Mouse (Mus musculus) liver, embryonic 14.5 days (tissue): Measurements from ENCODE around the gene Ppm1e. TPM values are rescaled to one million over a fixed set of nuclear protein-coding genes. Genes with fewer than 3 reads are reported as not detected.

Source experiments
- ATAC-seq: fragments of 200-750 bp; cut with Nextera tagmentation; 2 replicates; pipeline ENCODE4 v1.8.0; 2017; ENCODE audit warnings: moderate number of reproducible peaks, mild to moderate bottlenecking, moderate library complexity; ENCODE audit not compliant: insufficient read depth
- DNase-seq, 3 experiments: peaks; one replicate each; pipeline ENCODE4 v3.0.0-alpha.2; 2012 to 2013; ENCODE audit warnings: low read depth in 3 of 3, low spot score in 3 of 3
- H3K27ac ChIP-seq: fragments of 300-500 bp; sonication (generic); 2 replicates; pipeline ENCODE4 v1.5.1; 2014; ENCODE audit warnings: moderate library complexity, mild to moderate bottlenecking, control low read depth, inconsistent platforms
- H3K27me3 ChIP-seq: fragments of 300-500 bp; sonication (generic); 2 replicates; pipeline ENCODE4 v1.6.1; 2014; ENCODE audit warnings: mild to moderate bottlenecking, low read length, moderate library complexity; ENCODE audit not compliant: control insufficient read depth, insufficient read depth
- H3K36me3 ChIP-seq: fragments of 300-500 bp; sonication (generic); replicated peaks from 2 replicates; pipeline ENCODE4 v1.6.1; 2014; ENCODE audit warnings: low read depth; ENCODE audit not compliant: control insufficient read depth, insufficient read depth
- H3K4me1 ChIP-seq, 2 experiments: fragments of 200-500 bp in 1 of 2; fragments of 300-500 bp in 1 of 2; sonication (generic) in 1 of 2; replicated peaks; 2 replicates each; pipeline ENCODE4 v1.6.1; 2012 to 2014; ENCODE audit warnings: antibody characterized with exemption in 1 of 2, inconsistent platforms in 1 of 2, low read length in 1 of 2; ENCODE audit not compliant: control insufficient read depth in 2 of 2, insufficient read depth in 2 of 2
- H3K4me2 ChIP-seq: fragments of 300-500 bp; sonication (generic); 2 replicates; pipeline ENCODE4 v1.6.1; 2014; ENCODE audit warnings: low read depth, mild to moderate bottlenecking, control low read depth, moderate library complexity
- H3K4me3 ChIP-seq, 2 experiments: fragments of 200-500 bp in 1 of 2; fragments of 300-500 bp in 1 of 2; sonication (generic) in 1 of 2; 2 replicates each; pipeline ENCODE4 v1.5.1; 2012 to 2014; ENCODE audit warnings: low read depth in 2 of 2, low read length in 2 of 2, mild to moderate bottlenecking in 2 of 2, control low read depth in 1 of 2, inconsistent platforms in 1 of 2, moderate library complexity in 1 of 2; ENCODE audit not compliant: insufficient read depth in 1 of 2
- H3K9ac ChIP-seq: fragments of 300-500 bp; sonication (generic); replicated peaks from 2 replicates; pipeline ENCODE4 v1.6.1; 2014; ENCODE audit warnings: mild to moderate bottlenecking, control low read depth, moderate library complexity
- H3K9me3 ChIP-seq: fragments of 300-500 bp; sonication (generic); 2 replicates; pipeline ENCODE4 v1.6.1; 2016; ENCODE audit warnings: low read length, mixed read lengths; ENCODE audit not compliant: control insufficient read depth
- CTCF ChIP-seq: IDR thresholded peaks from 2 replicates; pipeline ENCODE4 v1.5.1; 2016; ENCODE audit warnings: antibody characterized with exemption, low read depth, control low read depth
- EP300 ChIP-seq: IDR thresholded peaks from 2 replicates; pipeline ENCODE4 v1.6.1; 2016; ENCODE audit warnings: antibody characterized with exemption, low read depth
- WGBS: fragments of 180-500 bp; shearing (Covaris S2); extraction: QIAGEN DNeasy Blood & Tissue Kit; methylation state at CpG from one replicate; pipeline ENCODE4 v1.1.7; 2014; ENCODE audit not compliant: insufficient replicate concordance; 5-methylcytosine and 5-hydroxymethylcytosine counted together
- polyA plus RNA-seq, 2 experiments: library from polyadenylated mRNA; depleted of rRNA in 1 of 2; stranded (reverse) in 1 of 2; unstranded in 1 of 2; fragments of >200 nt; fragmentation: Nextera tagmentation in 1 of 2; extraction: Ambion mirVana in 1 of 2; gene quantifications; 2 replicates each; pipeline versions ENCODE4 v1.2.1 to v1.2.3; 2012 to 2014

Ppm1e gene
- polyA plus RNA-seq, 2 experiments = 1.7 to 2.0 TPM

GRCm38 (mm10) chr11:87259792-87260191 lies 99.0 kb downstream of the Ppm1e start:
- WGBS = 15% methylated on average over 10 of the region's 10 CpGs
- no peaks in the 10 kb centered on the region for H3K9me3 ChIP-seq
- H3K4me3 ChIP-seq = peak overlapping the region in 1 of 2 experiments; percentile 5; a peak in 1 of 4 replicates
- ATAC-seq (no peak), DNase-seq (no peak)
- H3K36me3 ChIP-seq = no peaks in the 10 kb centered on the region
- no peaks in the 10 kb centered on the region for H3K27me3 ChIP-seq
- H3K4me1 ChIP-seq = peaks cover 0 to 8% of the 10 kb centered on the region in 2 experiments; a peak in 3 of 4 replicates
- H3K4me2 ChIP-seq = peak overlapping the region; percentile 29
- TF ChIP-seq CTCF (no peak), EP300 (no peak)
- H3K27ac ChIP-seq = no peak overlapping the region
- no peak overlapping the region for H3K9ac ChIP-seq

GRCm38 (mm10) chr11:87257282-87257681 lies 101.5 kb downstream of the Ppm1e start:
- no peaks in the 10 kb centered on the region for H3K9me3 ChIP-seq
- no peak overlapping the region for H3K27ac ChIP-seq
- DNase-seq (no peak), ATAC-seq (no peak)
- H3K4me3 ChIP-seq = no peak overlapping the region
- TF ChIP-seq EP300 (no peak), CTCF (no peak)
- no peaks in the 10 kb centered on the region for H3K27me3 ChIP-seq
- no peak overlapping the region for H3K4me2 ChIP-seq
- H3K9ac ChIP-seq = no peak overlapping the region
- H3K36me3 ChIP-seq = no peaks in the 10 kb centered on the region
- 75% methylated on average over 5 of the region's 5 CpGs for WGBS
- H3K4me1 ChIP-seq = peaks cover 0 to 8% of the 10 kb centered on the region in 2 experiments; a peak in 3 of 4 replicates

GRCm38 (mm10) chr11:87254149-87254548 lies 104.7 kb downstream of the Ppm1e start:
- no peak for ATAC-seq
- 51% methylated on average over 5 of the region's 5 CpGs for WGBS
- Histone ChIP-seq H3K36me3 (no peaks in the 10 kb centered on the region), H3K4me2 (no peak overlapping the region), H3K27ac (no peak overlapping the region), H3K9me3 (no peaks in the 10 kb centered on the region), H3K4me1 (no peaks in the 10 kb centered on the region), H3K27me3 (no peaks in the 10 kb centered on the region), H3K9ac (no peak overlapping the region), H3K4me3 (no peak overlapping the region)
- TF ChIP-seq CTCF (no peak), EP300 (no peak)
- no peak for DNase-seq

- H3K4me1 ChIP-seq = no peaks in the 10 kb centered on the region
- H3K27me3 ChIP-seq = no peaks in the 10 kb centered on the region
- no peaks in the 10 kb centered on the region for H3K9me3 ChIP-seq
- ATAC-seq (no peak), DNase-seq (no peak)
- no peak overlapping the region for H3K4me3 ChIP-seq
- no peak overlapping the region for H3K9ac ChIP-seq
- TF ChIP-seq EP300 (no peak), CTCF (no peak)
- no peak overlapping the region for H3K4me2 ChIP-seq
- WGBS = 71% methylated on average over 6 of the region's 6 CpGs
- H3K36me3 ChIP-seq = no peaks in the 10 kb centered on the region
- H3K27ac ChIP-seq = no peak overlapping the region
Measured at GRCm38 (mm10) chr11:87253294-87253693, 105.5 kb downstream of the Ppm1e start.

DNA sequence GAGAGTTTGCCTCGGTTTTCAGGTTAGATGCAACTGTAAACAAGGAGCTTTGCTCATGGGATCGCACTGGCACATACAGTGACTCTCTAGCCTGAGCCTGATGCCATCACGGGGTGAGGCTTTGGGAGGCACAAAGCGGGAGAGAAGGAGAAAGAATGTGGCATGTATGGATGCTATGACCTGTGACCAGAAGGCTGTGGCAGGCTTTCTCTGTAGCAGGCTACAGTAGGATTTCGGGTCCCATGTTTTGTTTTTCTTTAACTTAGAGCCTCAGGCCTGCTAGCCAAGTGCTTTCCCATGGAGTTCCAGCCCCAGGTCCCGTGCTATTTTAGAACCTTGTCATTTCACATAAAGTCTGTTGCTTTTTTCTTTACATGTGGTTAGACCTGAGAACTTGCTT lies 108.7 kb downstream of the Ppm1e start:
- no peak overlapping the region for H3K4me3 ChIP-seq
- H3K4me2 ChIP-seq = no peak overlapping the region
- WGBS = 72% methylated on average over 6 of the region's 6 CpGs
- H3K27me3 ChIP-seq = no peaks in the 10 kb centered on the region
- H3K4me1 ChIP-seq = no peaks in the 10 kb centered on the region
- no peak for ATAC-seq
- no peak for DNase-seq
- TF ChIP-seq EP300 (no peak), CTCF (no peak)
- no peak overlapping the region for H3K27ac ChIP-seq
- no peaks in the 10 kb centered on the region for H3K9me3 ChIP-seq
- no peak overlapping the region for H3K9ac ChIP-seq
- H3K36me3 ChIP-seq = no peaks in the 10 kb centered on the region
